Mouse (Mus musculus) olfactory bulb, adult 2 months (tissue): ENCODE measurements around the gene Ei24. TPM values are rescaled to one million over a fixed set of nuclear protein-coding genes. Genes with fewer than 3 reads are reported as not detected.

Experiments used
- H3K27ac ChIP-seq: fragments of 200-500 bp; 2 replicates; pipeline ENCODE4 v1.5.1; 2012; ENCODE audit warnings: low read depth, low read length; ENCODE audit not compliant: insufficient read depth
- H3K4me1 ChIP-seq: fragments of 200-500 bp; 2 replicates; pipeline ENCODE4 v1.6.1; 2012; ENCODE audit warnings: low read length; ENCODE audit not compliant: control insufficient read depth, insufficient read depth
- H3K4me3 ChIP-seq: fragments of 200-500 bp; 2 replicates; pipeline ENCODE4 v1.5.1; 2012; ENCODE audit warnings: mild to moderate bottlenecking, low read depth, low read length, moderate library complexity; ENCODE audit not compliant: insufficient read depth
- CTCF ChIP-seq: fragments of 200-500 bp; IDR thresholded peaks from 2 replicates; pipeline ENCODE4 v1.5.1; 2012; ENCODE audit warnings: low read depth, mild to moderate bottlenecking, low read length, moderate library complexity; ENCODE audit not compliant: insufficient read depth
- POLR2A ChIP-seq: fragments of 200-500 bp; IDR thresholded peaks from 2 replicates; pipeline ENCODE4 v1.6.1; 2012; ENCODE audit warnings: mild to moderate bottlenecking, low read depth, low read length, moderate library complexity; ENCODE audit not compliant: insufficient read depth
- WGBS: fragments of 180-500 bp; shearing (Covaris S2); methylation state at CpG from one replicate; pipeline ENCODE4 v1.1.7; 2018; 5-methylcytosine and 5-hydroxymethylcytosine counted together
- polyA plus RNA-seq: library from polyadenylated mRNA; stranded (reverse); fragments of >200 nt; gene quantifications from 2 replicates; pipeline ENCODE4 v1.2.4, GENCODE M21; 2012; ENCODE audit warnings: low replicate concordance; ENCODE audit not compliant: missing spikeins, insufficient read depth, insufficient read length

Gene Ei24
- polyA plus RNA-seq, 1 experiment, result 632 TPM

GRCm38 (mm10) chr9:36796224-36796623 is 969 bp downstream of the Ei24 start:
- no peak overlapping the region; the same call in 1 of the 2 replicates for H3K27ac ChIP-seq
- TF ChIP-seq POLR2A (no peak), CTCF (no peak)
- no peak overlapping the region for H3K4me3 ChIP-seq
- WGBS, result 4% methylated on average over 5 of the region's 5 CpGs
- no peaks in the 10 kb centered on the region for H3K4me1 ChIP-seq

GRCm38 (mm10) chr9:36795556-36795955 is 1.6 kb downstream of the Ei24 start:
- TF ChIP-seq CTCF, result no peak
- no peak for TF ChIP-seq POLR2A
- WGBS, result 81% methylated on average over 1 of the region's 1 CpGs
- Histone ChIP-seq H3K27ac (no peak overlapping the region), H3K4me3 (no peak overlapping the region), H3K4me1 (no peaks in the 10 kb centered on the region)

- H3K4me3 ChIP-seq, result no peak overlapping the region
- TF ChIP-seq POLR2A, result no peak
- no peak for TF ChIP-seq CTCF
- WGBS, result 74% methylated on average over 2 of the region's 2 CpGs
- H3K27ac ChIP-seq, result no peak overlapping the region
- no peaks in the 10 kb centered on the region for H3K4me1 ChIP-seq
Observed at GRCm38 (mm10) chr9:36794487-36794886, 2.7 kb downstream of the Ei24 start.

- TF ChIP-seq POLR2A (no peak), CTCF (no peak)
- WGBS, result 92% methylated on average over 3 of the region's 3 CpGs
- no peak overlapping the region for H3K4me3 ChIP-seq
- H3K27ac ChIP-seq, result no peak overlapping the region
- H3K4me1 ChIP-seq, result no peaks in the 10 kb centered on the region
Observed at GRCm38 (mm10) chr9:36792191-36792590, 5.0 kb downstream of the Ei24 start.

GRCm38 (mm10) chr9:36783921-36784320 is 13.3 kb downstream of the Ei24 start:
- 87% methylated on average over 2 of the region's 2 CpGs for WGBS
- Histone ChIP-seq H3K4me1 (no peaks in the 10 kb centered on the region), H3K27ac (no peak overlapping the region), H3K4me3 (no peak overlapping the region)
- TF ChIP-seq POLR2A (no peak), CTCF (no peak)

GRCm38 (mm10) chr9:36769048-36769413 is 28.2 kb downstream of the Ei24 start:
- H3K27ac ChIP-seq, result no peak overlapping the region
- WGBS, result 86% methylated on average over 1 of the region's 1 CpGs
- no peak overlapping the region for H3K4me3 ChIP-seq
- H3K4me1 ChIP-seq, result no peaks in the 10 kb centered on the region
- TF ChIP-seq POLR2A (no peak), CTCF (no peak)

- WGBS, result 9% methylated on average over 25 of the region's 25 CpGs
Observed at GRCm38 (mm10) chr9:36768156-36769047, 28.8 kb downstream of the Ei24 start.

GRCm38 (mm10) chr9:36767203-36768143 is 29.7 kb downstream of the Ei24 start, which contains the start of gene Stt3a:
Stt3a (minus strand) TSS chr9:36767679.
- WGBS, result under 1% methylated on average over 60 of the region's 60 CpGs
- H3K4me3 ChIP-seq, result peak within 1 kb of the TSS; percentile 66
- H3K4me1 ChIP-seq, result no peaks in the 10 kb centered on the region
- peak; percentile 59; the same call in 1 of the 2 replicates for TF ChIP-seq POLR2A
- no peak for TF ChIP-seq CTCF
- peak within 1 kb of the TSS; percentile 79 for H3K27ac ChIP-seq

More at GRCm38 (mm10) chr9:36768156-36769047, 28.8 kb downstream of the Ei24 start:
- H3K27ac ChIP-seq, result peak overlapping the region; percentile 79
- H3K4me1 ChIP-seq, result no peaks in the 10 kb centered on the region
- no peak for TF ChIP-seq CTCF
- TF ChIP-seq POLR2A, result no peak
- H3K4me3 ChIP-seq, result peak overlapping the region; percentile 66
